Mouse (Mus musculus) heart, postnatal 4 days (tissue): ENCODE measurements around the gene Nrd1. TPM values are rescaled to one million over a fixed set of nuclear protein-coding genes. Genes with fewer than 3 reads are reported as not detected.

Source experiments
- DNase-seq: peaks from one replicate; pipeline ENCODE4 v3.0.0; 2021
- total RNA-seq, 2 experiments: library from RNA; stranded (reverse); gene quantifications; 2 replicates each; pipeline ENCODE4 v1.2.3; 2021

The Nrd1 gene
- total RNA-seq, 2 experiments from 2014 or later = 86.6 to 98.9 TPM

DNA sequence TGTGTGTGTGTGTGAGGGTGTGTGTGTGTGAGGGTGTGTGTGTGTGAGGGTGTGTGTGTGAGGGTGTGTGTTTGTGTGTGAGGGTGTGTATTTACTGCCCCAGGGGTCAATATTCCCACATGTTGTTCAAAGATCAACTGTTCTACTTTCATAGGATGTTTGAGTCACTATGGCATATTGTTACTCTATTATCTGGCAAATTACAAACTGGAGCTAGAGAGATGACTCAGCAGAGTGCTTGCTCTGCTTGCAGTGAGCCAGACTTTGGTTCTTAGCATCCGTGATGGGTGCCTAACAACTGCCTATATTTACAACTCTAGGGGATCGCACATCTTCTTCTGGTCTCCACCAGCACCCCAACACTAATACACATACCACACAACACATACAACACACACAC lies 29.4 kb downstream of the Nrd1 start:
- no peak for DNase-seq

DNA sequence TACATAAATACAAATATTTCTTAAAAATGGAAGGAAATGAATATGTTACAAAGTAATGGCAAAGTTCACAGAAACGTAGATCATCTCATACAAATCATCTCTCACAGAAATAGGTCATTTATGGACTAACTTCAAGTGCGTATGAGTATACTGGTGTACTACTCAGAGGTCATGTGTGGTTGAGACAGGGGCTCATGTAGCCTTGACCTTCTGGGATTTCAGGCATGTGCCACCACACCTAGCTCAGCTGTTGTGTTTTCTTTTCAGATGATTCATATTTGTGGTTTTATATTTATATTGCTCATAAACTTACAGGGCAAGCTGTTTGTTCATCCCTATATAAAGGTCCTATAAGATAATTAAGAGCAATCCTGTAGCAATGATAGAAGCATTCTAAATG lies 29.8 kb downstream of the Nrd1 start:
- no peak for DNase-seq

DNA sequence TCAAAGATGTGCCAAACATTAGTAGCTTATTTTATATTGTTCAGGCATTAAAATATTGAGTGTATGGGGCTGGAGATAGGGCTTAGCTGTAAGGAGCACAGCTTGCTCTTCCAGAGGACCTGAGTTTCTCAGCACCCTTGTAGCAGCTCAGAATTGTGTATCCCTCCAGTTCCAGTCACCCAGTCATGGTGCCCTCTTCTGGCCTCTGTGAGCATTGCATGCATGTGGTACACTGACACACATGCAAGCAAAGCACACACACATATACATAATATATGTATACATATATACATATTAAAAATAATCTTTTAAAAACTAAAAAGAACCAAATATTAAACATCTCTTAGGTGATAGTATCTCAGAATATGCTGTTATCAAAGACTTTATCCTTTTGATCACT lies 35.9 kb downstream of the Nrd1 start:
- DNase-seq = peak; percentile 65

DNA sequence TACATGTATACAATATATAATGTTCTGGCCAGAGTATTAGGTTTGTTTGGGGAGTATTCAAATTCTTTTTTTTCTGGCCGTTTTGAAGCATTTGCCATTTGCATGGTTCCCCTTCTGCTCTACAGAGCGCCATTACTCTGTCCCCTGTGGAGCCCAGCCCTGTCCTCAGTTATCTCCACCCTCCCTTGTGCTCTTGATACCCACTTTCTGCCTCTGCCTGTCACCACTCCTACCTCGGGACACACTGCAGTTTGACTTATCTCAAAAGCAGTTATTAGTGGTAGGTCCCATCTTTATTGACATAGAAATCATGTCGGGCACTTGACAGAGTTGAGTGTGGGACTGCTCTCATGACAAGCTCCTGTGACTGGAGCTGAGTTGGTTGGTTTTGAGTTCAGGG lies 42.3 kb downstream of the Nrd1 start:
- no peak for DNase-seq

DNA sequence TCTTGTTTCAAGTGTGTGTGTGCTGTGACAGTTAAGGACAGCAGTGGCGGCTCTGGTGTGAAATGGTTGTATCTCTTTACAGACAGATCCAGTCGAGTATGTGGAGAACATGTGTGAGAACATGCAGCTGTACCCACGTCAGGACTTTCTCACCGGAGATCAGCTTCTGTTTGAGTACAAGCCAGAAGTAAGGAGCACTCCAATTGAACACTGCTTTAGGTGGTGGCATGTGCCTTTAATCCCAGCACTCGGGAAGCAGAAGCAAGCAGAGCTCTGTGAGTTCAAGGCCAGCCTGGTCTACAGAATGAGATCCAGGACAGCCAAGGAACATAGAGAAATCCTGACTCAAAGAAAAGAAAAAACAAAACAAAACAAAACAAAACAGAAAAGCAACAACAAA lies 42.8 kb downstream of the Nrd1 start:
- no peak for DNase-seq

DNA sequence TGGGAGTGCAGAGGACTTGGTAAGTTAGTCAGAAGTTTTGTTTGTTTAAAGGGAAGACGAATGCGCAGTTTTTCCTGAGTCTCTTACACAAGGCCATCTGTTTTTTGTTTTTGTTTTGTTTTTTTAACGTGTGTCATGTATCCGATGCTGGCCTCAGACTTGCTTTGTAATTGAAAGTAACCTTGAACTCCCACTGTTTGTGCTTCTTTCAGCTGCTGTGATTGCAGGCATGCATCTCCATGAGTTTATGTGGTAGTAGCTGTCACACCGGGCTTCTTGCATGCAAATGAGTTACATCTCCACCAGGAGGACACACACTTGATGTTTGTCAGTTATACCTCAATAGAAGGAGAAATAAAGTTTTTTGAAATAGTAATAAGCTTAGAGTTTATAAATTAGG lies 43.3 kb downstream of the Nrd1 start:
- DNase-seq = no peak

DNA sequence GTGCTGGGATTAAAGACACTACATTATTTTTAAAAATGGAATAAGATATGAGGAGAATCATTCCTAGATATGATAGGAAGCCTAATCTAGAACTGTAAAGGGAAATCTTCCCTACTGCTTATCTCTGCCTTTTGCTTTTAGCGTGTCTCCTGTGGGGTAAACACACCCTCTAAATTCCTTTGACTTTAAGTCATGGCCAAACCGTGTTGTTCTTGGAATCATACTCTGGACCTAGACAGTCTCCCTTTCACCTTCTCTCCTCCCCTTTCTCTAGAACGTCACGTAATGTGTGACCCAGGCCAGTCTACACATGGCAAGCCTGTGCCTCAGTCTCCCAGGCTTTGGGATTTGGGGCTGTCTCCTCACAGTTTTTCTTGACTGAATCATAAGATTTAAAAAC lies 47.8 kb downstream of the Nrd1 start:
- DNase-seq = no peak

DNA sequence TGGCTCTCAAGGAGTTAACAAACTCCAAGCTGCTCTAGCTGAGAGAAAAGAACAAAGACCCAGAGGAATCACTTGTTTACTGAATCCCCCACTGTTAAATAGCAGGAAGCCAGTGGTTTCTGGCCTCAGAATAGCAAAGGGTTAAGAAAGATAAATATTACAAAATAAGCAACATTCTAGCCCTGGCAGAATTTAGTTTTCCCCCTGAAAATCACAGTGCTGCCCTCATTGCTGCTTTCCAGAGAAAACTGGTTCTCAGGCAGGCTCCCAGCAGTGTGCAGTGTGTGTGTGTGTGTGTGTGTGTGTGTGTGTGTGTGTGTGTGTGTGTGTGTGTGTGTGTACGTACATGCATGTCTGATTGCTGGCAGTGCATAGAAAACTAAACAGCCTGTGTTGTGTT lies 51.8 kb downstream of the Nrd1 start:
- no peak for DNase-seq

DNA sequence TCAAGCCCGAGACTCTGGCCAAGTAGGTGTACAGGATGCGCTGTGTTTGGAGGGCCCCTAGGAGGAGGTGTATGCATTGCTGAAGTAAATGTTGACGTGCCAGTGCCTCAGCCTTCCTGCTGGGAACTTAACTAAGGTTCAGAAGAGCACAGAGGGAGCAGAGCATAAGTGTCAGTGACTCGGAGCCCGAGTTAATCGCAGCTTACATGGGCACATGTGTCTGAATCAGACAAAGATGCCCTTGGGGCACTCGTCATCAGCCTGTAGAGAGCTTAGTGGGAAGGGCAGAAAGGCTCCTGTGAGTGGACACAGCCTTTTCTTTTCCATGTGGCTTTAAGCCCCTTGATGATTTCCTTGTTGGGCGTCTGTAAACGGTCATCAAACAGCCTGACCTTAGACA lies 53.5 kb downstream of the Nrd1 start:
- DNase-seq = no peak

DNA sequence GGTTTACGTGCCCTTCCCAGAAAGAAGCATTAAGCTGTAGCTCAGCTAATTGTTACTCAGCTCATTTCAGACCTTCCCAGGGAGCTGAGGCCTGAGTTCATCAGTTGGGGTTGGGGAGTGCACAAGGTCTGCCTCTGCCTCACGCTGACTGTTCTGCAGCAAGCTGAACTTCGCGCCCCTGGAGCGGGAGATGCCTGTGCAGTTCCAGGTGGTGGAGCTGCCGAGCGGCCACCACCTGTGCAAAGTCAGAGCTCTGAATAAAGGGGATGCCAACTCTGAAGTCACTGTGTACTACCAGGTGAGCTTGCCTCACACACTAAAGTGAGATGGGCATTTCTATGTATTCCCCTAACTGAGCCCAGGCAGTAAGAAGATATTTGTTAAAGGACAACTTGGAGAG lies 55.9 kb downstream of the Nrd1 start:
- DNase-seq = no peak

DNA sequence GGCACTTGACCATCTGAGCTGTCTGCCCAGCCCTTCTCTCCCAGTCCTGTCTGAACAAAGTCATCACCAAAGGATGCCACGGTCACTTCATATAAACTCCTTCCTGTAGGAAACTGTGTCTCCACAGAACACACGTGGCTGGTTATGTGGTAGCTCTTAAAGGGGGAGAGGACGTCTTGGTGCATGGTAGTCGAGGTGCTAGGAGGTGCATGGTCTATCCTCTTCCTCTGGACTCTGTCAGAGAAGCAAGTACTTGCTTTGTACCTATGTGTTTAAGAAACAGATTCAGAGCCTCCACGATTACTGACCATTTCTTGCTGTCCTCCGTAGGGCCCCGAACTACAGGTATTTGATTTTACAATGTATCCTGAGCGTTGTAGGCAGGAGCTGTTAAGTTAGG lies 57.2 kb downstream of the Nrd1 start:
- no peak for DNase-seq

DNA sequence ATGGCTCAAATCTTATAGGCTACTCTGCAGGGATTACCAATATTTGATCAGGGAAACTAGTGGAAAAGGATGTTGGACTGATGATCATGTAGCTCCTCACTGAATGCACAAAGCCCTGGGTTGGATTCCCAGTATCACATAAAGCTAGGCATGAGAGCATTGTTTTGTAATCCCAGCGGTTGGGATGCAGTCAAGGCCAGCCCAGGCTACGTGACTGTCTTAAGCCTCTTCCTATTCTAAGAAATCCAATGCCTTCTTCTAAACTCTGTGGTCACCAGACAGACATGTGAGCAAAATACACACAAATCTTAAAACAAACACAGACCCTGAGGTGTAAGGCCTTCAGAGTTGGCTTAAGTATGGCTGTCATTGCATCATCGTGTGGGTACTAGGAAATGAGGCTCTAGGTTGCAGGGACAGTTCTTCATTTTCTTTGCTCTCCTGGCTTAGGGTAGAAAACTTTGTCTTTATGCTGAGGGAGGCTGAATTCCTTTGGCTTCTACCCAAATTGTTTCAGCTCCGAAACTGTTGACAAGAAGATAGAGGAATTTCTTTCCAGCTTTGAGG lies 58.9 kb downstream of the Nrd1 start:
- no peak for DNase-seq

DNA sequence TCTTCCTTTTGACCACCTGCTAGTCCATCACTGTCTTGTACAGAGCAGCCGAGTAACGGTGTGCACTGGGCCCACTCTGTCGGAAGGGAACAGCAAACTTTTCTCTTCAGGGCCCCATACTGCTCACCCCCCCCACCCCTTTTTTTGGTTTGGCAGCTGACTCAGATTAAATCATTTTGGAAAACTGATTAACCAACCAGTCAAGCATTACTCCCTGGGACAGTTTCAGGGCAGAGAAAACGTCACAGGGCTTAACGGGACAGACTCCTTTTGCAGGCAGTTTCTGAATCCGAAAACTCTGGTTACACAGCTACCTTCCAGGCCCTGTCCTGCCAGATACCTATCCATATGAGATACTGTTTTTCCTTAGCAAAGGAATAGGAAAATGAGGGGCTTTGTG lies 64.5 kb downstream of the Nrd1 start:
- no peak for DNase-seq

DNA sequence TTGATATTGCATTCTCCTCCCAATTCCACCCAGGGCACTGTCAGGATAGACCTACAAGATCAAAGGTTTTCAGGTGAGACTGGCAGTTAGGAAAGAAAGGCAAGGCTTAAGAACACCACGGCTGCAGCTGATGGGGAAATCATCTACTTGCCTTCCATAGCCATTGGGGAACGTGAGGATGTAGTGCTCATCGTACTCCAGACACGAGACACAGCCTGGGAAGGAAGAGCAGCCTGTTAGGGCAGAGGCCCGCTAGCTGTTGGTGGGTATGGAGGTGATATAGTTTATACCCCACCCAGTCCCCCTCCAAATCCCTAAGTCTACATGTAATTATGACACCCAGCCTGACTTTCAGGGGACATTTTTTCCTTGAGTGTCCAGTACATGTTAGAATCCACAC lies 65.3 kb downstream of the Nrd1 start:
- no peak for DNase-seq

DNA sequence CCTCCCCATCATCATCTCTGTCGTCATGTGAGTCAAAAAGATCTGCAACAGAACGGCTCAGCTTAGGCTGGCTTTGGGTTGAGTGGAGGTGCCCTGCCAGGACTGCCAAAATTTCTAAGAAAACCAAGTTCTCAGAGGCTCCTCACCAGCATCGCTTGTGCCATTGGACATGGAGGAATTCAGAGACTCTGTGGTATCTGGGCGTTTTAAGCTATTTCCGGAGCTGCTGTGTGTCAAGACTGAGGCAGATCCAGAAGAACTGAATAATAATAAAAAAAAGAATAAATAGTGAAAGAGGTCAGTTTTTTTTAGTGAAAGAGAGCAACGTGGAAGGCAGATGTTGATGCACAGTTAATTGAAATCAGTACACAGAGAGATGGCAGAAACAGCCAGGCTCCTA lies 72.4 kb downstream of the Nrd1 start:
- no peak for DNase-seq

DNA sequence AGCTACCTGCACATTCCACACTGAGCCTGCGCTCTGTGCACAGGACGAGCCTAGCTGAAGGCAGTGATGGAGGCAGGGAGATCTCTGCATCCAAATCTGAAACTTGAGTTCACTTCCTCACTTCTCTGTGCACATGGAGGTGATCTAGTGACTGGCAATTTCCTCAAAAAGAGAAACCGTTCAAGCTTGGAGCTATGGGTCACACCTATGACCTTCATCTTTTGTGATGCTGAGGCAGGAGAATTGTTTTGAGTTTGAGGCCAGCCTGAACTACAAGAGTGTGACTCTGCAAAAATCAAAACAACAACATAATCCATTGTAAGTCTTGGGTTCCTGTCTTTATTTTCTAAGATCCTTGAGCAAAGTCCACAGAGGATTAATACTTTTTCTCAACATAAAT lies 72.8 kb downstream of the Nrd1 start:
- DNase-seq = no peak

DNA sequence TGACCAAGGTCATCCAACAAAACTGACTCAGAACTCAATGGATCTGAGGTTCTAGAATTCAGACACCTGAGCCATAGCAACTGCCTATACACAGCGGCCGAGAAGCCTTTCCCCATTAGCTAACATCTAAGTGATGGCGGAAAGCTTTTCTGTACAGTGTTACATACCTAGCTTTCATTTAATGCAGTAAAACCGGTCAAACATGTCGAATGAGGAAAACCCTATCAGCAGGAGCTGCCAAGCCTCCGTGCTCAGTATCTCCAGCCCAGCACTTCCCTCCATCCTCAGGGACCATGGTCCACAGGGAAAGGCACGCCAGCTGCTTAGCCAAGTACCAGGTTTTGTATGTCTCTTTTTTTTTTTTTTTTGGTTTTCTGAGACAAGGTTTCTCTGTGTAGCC lies 78.5 kb downstream of the Nrd1 start:
- no peak for DNase-seq

DNA sequence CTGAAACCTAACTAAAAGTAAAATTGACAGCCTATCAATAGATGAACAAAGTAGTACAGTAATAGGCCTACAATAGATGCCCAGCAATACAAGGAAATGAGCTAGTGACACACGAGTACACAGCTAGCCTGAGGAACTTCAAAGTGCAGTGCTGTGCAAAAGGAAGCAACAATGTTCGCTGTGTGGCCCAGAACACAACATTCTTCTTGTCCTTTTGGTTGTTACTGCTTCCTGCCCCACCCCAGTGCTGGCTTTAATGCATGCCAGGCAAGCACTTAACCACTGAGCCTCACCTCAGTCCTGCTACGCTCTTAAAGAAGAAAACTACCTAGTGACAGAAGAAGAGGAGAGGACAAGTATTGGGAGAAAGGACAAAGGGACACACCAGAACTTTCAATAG lies 79.2 kb downstream of the Nrd1 start:
- DNase-seq = no peak

DNA sequence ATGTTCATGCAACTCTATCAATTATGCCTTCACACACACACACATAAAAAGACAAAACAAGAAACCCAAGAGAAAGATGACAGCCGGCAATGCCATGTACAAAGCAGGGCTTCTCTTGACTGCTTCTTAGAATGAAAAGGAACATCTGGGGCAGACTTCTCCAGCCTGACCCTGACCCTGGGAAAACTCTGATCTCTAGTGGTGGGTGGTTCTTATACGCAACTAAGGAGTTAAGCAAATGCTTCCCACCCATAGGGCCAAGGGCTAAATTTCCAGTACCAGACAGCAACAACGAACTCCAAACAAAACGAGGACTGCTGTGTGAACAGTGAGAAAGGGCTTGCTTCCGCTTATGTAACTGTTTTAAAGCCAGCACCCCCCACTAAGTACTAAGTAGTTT lies 79.7 kb downstream of the Nrd1 start:
- DNase-seq = no peak

DNA sequence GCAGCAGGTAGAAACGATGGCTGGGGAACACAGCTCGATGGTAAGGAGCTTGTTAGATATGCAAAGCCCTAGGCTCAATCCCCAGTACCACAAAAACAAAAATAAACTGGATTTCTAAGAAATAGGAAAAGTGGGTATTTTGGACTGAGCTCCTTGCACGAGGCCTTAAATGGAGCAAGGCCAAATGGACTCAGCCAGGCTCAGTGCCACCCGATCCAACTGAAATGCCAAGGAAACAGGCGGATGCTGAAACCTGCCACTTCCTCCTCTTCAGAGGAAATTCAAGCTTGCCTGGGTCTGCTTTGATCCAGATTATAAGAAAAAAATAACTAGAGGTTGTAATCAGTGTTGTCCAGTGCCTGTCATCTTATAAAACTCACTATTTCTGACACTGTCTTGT lies 88.7 kb downstream of the Nrd1 start:
- no peak for DNase-seq

DNA sequence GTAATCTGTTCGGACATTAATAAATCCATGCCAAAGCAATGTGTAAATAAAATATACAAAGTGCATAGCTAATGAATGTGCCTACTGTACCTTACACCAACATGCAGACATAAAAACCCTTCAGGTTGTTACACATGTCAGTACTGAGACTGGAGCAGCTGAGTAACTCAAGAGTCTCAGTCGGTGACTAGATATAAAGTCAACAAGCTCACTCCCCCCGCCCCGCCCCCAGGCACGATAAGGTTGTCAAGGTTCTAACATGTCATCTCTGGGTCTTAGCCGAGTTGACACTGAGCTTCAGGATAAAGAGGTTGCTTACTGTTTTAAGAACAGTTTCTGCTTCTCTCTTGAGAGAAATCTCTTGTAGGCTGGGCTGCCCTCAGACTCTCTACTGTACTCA lies 89.5 kb downstream of the Nrd1 start:
- peak; percentile 32 for DNase-seq

DNA sequence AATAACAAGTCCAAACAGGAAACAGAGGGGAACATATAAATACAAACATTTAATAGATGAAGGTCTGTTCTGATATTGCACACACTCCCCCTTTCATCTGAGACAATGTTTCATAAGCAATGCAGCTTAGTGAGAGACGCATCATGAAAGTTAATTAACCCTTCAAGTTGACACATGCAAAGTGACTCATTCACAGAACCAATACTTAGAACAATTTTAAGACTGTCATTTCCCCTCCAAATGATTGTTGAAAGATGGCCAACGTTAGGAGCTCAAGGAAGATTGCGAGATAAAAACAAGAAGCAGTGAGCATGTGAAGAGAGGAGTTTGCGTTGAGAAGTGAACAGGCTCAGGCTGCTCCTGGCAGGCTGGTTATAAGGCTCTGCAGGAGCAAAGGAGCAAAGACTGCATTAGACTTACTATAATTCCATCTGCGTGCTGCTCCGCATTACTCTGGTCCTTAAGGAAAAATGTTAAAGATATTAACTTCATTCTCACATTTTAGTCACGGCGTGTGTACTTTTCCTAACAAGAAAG lies 90.9 kb downstream of the Nrd1 start:
- DNase-seq = no peak

DNA sequence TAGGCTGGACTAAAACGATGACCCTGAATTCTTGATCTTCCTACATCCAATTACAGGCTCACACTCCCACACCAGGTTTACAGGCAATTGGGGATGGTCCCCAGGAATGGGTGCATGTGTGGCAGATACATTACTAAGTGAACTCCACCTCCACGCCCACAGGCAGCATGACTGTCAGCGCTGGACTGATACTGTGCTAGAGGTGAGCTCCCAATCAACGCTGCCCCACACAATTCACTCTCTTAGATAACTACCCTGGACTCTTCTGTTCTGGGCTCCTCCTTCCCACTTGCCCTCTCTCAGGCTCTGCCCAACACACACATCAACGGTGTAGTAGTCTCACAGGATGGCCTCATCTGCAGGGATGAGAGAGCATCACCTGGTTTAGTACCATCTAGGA lies 91.9 kb downstream of the Nrd1 start:
- no peak for DNase-seq

DNA sequence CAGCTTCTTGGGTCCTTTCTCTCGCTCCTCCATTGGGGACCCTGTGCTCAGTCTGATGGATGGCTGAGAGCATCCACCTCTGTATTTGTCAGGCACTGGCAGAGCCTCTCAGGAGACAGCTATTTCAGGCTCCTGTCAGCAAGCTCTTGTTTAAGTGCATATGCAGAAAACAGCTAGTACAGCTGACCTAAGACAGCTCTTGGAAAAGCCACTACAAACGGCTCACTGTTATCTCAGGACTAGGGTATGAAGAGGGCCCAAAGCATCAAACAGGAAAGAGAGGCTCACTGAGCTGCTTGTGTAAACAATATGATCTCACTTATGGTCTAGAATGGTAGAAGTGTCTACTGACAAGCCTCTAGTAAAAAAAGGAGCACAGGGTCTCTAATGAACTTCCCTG lies 93.8 kb downstream of the Nrd1 start:
- DNase-seq = no peak

DNA sequence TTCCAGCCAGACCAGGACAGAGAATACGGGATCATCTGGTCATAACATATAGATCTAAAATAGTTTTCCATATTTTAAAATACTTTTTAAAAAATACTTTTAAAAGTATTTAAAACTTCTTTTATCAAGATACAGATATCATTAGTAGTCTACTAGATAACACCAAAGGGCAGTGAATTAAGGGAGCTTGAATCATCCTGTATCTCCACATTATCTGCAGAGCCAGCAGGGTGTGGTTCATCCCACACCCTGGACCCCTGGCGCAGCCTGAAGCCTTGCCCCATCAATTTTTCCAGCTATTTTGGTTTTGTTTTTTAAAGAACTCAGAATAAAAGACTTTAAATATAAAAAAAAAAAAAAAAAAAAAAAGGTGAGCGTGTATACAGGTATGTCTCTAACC lies 98.4 kb downstream of the Nrd1 start:
- DNase-seq = no peak
